Mouse (Mus musculus): ENCODE measurements at regions not wholly inside any gene's neighbourhood (a gene's known extent, or its start where the extent isn't known, plus 50 kb on each side); places are given as distances from the start of the nearest gene placed in this dataset.
A peak's percentile ranks its signal among the peaks of the same experiment; 100 is the strongest.

DNA sequence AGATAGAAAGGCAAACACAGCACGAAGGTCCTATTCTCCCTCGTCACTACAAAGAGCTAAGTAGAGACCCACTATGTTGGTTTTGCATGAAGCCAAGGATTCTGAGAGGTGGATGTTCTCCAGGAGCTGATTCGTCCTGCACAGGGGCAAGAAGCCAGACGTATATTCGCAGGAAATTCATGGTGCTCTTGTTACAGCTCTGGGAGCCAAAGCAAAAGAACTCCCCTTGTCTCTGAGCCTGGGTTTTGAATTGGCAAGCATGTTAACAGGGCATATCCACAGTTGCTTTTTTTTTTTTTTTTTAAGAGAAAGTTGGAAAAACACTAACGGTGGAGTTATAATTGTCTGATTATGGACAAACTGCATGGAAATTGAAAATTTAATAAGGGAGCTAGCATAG, 191.7 kb upstream of the Prickle1 start:
- no peak for DNase-seq (ENCODE audit: low read depth, low spot score)

DNA sequence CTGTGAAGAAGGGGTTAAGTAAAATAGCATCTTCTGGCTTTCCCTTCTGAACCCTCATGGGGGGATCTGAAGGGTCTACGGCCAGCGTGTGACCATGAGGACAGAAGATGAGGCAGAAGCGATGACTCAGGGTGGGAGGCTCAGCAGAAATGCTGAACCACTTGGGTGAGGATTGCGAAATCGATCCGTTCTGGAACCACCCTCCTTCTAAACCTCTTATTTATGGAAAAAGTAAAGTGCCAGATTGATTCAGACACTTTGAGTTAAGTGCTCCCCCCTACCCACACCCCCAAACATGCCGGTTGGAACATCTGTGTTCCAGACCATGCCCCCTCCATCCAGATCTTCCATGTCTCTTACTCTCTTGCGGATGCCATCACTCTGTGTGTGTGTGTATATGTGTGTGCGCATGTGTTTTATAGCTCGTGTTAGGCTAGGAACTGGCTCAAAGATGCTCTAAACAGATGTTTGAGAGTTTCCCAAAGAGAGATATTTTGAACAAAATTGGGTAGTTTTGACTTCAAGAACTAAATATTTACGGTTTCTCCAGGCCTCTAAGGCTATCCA, 190.2 kb upstream of the Prickle1 start:
- DNase-seq (ENCODE audit: low read depth, low spot score), result no peak

DNA sequence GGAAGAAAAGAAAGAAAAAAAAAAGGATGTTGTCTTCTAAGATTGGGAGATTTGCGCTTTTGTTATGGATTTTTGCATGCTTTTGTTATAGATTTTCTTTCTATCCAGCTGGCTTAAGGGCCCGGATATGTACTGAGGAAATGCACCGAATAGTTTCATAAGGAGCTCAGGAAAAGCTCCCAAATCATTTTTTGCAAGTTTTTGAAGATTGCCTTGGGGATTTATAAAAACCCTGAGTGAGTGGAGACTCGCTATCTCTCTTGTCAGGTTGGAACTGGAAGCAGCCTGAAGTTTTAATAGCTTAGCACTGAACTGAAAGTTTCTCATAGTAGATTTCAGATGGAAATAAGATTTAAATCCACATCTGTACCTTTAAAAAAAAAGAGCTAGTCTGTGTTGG, 188.0 kb upstream of the Prickle1 start:
- no peak for DNase-seq (ENCODE audit: low read depth, low spot score)

DNA sequence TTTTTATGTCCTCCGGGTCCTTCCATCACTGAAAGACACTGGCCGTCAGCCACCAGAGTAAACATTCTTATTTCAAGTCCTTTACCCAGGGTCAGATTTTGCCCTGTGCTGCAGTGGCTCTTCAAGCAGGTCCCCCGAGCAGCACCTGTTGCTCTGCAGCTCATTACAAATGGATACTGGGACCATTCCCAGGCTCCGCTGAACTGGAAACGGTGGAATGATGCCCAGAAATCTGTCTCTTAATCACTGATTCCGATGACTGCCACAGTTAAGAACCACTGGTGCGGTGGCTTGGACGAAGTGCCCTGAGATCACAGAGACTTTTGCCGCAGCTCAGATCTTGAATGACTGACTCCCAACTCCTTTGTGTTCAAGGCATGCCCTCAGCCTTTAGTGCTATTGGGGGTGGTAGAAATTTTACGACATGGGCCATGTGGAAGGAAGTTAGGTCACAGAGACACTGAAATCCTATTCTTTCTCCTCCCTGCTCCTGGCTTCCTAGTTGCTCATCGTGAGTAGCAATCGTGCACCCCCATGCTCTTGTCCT, 179.6 kb upstream of the Prickle1 start:
- no peak for DNase-seq (ENCODE audit: low read depth, low spot score)

GRCm38 (mm10) chr15:93774340-93774739, 178.6 kb upstream of the Prickle1 start:
- no peak for DNase-seq (ENCODE audit: low read depth, low spot score)

GRCm38 (mm10) chr15:93766981-93767380, 171.3 kb upstream of the Prickle1 start:
- no peak for DNase-seq (ENCODE audit: low read depth, low spot score)

GRCm38 (mm10) chr15:93763047-93763446, 167.4 kb upstream of the Prickle1 start:
- no peak for DNase-seq (ENCODE audit: low read depth, low spot score)

GRCm38 (mm10) chr15:93758204-93758836, 162.6 kb upstream of the Prickle1 start:
- no peak for DNase-seq (ENCODE audit: low read depth, low spot score)

GRCm38 (mm10) chr15:93755989-93756388, 160.3 kb upstream of the Prickle1 start:
- DNase-seq (ENCODE audit: low read depth, low spot score), result no peak

DNA sequence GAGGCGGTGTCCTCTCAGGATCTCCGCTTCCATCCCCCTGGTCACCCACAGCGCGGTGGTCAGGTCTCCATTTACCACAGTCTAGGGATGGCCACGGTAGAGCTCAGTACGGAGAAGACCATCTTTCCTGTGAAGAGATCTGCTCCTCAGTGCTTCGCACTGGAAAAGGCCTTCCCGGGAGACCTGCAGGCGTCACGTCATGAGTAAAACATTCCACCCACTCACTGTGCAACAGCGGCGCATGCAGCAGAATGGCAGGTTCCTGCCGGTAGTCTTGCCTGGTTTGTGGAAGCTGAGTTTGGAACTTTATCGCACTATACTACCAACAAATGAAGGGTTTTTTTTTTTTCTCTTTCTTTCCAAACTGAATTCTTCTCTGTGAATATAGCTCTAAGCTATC, 156.1 kb upstream of the Prickle1 start:
- DNase-seq (ENCODE audit: low read depth, low spot score), result peak; percentile 58

GRCm38 (mm10) chr15:93750953-93751352, 155.3 kb upstream of the Prickle1 start:
- DNase-seq (ENCODE audit: low read depth, low spot score), result no peak

GRCm38 (mm10) chr15:93744191-93744945, 148.7 kb upstream of the Prickle1 start:
- DNase-seq (ENCODE audit: low read depth, low spot score), result no peak

DNA sequence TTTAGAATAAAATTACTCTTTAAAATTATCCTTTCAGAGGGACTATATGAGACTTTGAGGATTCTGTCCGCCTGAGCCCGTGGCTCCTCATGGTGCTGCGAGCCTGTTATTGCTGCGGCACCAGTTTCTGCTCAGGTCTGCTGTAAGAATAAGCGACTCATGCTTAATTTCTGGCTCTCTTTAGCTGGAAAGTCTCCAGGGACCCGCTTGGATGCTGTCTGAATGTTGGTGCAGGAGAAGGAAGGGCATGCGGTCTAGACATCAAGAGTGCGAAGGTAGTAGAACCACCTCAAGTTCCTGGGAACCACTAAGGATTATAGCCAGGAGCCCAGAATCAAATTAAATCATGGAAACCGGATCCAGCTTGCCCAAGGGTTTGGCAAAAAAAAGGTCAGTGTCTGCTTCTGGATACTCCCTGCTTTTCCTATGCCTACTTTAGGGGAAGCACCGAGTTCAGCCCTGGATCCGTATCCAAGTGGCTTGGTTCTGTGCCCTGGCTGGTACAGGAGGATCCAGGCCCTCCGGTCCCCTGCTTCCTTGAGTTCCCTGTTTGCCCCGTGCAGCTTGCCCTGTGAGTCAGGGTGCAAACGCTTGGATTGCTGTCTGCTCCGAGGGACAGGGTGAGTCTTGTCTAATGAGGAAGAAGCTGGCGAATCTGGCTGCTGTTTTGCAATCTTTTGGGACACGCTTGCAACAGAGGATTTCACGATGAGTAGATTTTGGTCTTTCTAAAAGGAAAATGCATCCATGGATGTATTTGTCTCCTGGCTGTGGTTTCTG, 138.2 kb upstream of the Prickle1 start:
- DNase-seq (ENCODE audit: low read depth, low spot score), result no peak

DNA sequence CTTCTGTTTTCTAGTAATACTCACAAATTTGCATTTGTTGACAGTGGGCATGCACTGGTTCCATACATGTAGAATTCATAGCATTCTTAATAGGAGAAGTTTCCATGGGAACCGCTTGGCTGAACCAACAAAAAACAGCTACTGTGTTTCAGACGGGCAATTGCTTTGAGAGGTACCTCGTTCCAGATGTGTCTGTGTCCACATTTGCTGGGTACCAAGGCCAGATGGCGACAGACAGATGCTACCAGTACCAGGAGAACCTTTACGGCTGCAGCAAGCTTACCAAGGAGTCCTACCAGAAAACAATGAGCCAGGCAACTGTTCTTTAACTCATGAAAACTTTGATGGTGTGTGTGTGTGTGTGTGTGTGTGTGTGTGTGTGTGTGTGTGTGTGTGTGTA, 137.1 kb upstream of the Prickle1 start:
- DNase-seq (ENCODE audit: low read depth, low spot score), result no peak

DNA sequence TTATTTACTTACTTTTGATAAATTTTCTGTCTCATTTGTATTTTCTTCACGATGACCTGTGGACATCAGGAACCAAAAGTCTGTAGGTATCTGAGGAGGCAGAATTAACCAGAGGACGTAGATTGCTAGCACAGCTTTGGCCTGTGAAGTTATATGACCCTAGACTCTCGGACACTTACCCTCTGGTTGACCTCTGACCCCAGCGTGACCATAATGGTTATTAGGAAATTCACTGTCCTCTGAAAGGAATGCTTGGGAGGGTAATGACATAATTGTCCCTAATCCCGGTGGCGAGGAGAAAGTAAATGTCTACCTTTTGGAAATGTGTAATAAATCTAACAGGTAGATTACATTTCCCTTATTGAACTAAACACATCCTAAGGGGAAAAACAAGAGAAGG, 135.5 kb upstream of the Prickle1 start:
- DNase-seq (ENCODE audit: low read depth, low spot score), result no peak

- DNase-seq (ENCODE audit: low read depth, low spot score), result no peak
Observed at GRCm38 (mm10) chr15:93715443-93715842, 119.8 kb upstream of the Prickle1 start.

DNA sequence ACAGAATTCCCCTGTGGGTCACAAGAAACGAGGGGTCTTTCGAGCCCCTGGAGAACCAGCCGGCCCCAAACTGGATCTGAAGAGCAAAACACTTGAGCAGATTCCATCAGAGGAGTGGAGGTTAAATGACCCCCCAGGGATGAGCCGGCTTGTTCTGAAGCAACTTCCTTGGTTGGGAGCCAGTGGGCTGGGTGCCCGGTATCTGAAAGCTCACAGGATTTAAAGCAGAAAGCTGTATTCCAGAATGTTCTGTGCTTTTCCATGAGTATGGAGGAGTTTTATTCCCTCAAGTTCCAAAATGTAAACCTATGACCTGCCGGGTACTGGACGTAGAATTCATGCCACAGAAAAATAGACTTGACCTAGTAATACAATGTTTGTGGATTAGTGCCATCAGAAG, 117.7 kb upstream of the Prickle1 start:
- DNase-seq (ENCODE audit: low read depth, low spot score), result no peak

- no peak for DNase-seq (ENCODE audit: low read depth, low spot score)
Observed at GRCm38 (mm10) chr15:93712594-93712993, 116.9 kb upstream of the Prickle1 start.

- DNase-seq (ENCODE audit: low read depth, low spot score), result no peak
Observed at GRCm38 (mm10) chr15:93711150-93711784, 115.6 kb upstream of the Prickle1 start.

DNA sequence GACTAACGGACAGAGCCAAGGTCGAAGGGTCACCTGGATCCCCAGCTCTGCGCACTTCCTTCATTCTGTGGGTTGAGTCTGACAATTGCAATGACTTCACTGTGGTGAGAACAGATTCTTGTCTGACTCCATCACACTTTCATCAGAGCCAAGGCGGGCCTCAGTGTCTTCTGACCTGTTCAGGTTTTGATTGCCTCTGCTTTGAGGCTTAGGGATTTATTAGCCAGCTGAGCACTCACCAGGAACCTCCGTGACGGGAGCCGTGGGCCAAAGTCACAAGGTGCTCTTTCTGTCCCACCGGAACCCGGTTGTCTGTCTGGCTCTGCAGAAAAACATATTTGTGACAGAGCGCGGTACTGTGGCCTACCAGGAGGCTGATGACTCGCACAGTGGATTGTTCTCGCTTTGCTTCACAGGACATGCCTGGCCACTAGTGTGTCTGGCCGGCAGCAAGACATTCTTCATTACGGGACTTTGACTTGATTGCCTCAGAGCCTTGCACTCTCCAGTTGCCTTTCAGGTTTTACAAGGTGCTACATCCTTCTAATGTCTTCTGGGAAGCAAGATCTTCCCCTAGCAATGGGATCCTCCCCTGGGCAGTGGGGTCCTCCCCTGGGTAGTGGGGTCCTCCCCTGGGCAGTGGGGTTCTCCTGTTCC, 114.9 kb upstream of the Prickle1 start:
- no peak for DNase-seq (ENCODE audit: low read depth, low spot score)

DNA sequence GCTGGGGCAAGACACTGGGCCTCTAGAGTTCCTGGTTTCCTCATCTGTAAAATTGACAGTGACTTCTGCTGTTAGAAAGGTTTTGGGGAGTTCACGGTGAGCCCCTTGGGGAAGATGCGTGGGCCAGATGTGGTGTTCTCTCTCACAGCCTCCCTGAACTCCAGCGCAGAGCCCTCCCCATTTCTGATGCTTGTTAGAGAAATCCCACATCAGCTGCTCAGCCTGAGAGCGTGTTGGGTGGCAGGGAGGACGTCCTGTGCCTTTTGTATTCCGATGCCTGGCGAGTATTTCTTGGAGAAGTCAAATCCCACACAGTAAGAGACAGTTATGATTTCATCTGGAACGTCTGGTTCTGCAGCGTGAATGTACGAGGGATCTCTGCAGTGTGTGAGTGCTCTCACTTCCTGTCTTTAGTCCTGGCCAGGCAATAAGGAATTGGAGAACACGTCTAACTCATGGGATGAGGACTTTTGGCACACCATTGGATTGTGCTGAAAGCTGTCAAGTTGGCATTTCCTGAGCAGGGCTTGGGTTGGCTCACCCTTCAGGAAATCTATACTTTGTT, 110.8 kb upstream of the Prickle1 start:
- DNase-seq (ENCODE audit: low read depth, low spot score), result no peak
